Mouse (Mus musculus) monocyte, adult 2 months (primary cell): ENCODE data around the gene Mlx.

ENCODE experiments used
- DNase-seq, 2 experiments: peaks; one replicate each; pipeline ENCODE4 v3.0.0; 2022; ENCODE audit warnings: low spot score in 2 of 2, low read depth in 1 of 2

Mlx gene

DNA sequence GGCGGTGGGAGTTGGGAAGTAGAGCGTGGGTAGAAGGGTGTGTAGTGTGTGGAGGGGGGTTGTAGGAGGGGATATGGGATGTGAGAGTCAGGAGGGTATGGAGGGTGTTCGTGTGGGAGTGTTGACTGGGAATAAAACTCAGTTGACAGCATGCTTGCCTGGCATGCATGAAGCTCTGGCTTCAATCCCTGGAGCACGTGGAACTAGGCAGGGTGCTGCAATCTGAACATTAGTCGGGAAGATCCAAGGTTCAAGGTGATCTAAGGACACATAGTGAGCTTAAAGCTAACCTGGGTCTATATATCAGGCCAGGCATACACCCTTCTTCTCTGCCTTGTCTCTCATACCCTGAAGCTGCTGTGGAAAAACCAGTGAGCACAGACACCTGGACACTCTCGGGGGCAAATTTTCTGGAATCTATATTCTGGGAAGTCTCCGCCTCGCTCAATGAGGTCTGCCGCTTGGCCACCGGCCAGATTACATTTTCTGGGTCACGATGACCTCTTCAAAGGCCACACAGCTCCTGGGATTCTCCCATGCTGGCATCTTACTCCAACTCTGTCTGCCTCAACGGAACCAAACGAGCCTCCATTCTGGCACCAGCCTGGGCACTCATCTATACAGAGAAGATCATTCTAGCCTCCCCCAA, 47.3 kb downstream of the Mlx start:
- DNase-seq, result no peak

DNA sequence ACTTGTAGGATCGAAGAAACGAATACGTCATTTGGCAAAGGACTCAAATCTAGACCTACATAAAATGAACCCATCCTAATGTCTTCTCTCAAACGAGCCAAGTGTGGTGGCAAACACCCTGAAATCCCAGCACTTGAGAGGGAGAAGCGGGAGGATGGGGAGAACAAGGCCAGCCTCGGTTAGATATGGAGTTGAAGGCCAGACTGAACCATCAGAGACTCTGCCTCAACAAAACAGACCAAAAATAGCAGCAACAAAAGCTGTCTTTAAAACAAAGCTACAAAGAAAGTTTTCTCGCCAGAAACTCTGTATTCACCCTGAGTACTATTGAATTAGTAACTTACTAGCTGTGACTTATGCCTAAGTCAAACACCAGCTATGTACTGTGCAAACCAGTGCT, 49.9 kb downstream of the Mlx start:
- no peak for DNase-seq

DNA sequence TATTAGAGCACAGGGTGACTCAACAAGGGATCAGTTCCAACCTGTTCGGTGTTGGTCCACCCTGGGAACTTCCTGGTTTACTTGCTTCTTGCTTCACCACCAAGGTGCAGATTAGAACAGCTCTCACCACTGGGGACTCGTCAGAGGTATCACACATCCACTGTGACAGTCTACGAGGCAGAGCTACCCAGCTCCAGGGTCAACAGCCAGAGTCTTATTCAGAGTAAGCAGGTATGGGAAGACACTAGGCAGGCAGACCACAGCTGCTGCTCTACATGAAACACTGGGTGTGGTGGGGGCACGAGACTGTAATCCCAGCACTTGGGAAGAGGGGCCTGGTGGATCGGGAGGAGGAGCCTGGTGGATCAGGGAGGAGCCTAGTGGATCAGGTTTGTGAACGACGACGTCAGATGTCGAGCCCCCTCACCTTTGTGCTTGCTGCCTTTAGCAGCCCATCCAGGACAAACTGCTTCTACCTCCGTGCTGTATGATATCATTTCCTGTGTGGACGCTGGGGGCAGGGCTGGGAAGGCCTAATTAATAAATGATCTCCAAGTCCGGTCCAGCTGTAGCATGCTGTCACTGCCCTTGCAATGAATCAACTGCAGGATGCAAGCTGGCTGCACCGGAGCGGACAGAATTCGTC, 51.6 kb downstream of the Mlx start:
- no peak for DNase-seq

DNA sequence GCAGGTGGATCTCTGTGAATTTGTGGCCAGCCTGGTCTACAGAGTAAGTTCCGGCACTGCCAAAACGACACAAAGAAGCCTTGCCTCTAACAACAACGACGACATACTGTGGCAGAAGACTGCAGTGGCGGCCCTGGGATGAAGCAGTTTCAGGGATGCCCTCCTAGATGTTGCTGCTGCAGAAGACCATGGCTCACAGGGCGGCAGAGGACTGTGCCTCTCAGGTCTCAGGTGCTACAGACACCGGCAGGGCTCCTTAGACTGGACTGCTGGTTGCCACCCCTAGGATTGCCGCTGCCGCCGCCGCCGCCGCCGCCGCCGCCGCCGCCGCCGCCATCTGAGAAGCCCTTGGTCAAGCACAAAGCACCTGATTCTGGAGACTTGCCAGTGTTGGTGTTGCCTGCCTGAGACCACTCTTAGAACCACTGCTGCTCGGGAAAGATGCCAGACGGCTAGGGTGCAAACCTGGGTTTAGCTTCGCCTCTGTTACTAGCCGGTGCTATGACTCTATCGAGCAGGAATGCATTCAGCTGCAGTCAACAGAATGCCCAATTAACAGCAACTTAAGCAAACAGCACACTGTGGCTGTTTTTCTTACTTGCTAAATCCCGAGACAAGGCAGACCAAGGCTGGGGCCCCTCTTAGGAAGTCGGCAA, 53.2 kb downstream of the Mlx start:
- DNase-seq, result no peak

DNA sequence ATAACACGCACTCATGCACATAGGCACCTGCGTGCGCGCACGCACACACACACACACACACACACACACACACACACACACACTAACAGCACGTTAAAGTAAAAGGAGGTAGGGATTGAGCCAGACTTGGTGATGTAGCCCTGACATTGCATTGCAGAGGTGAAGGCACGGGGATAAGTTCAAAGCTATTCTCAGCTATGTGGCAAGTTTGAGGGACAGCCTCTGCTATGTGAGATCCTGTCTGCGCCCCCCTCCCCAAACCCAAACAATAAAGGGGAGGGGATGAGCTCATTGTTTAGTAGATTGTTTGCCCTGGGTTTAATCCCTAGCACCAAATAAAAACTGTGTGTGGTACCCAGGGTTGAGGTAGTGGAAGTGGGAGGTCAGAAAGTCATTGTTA, 54.0 kb downstream of the Mlx start:
- DNase-seq, result no peak
